Mouse (Mus musculus) urinary bladder, postnatal 25 days (tissue): Measurements from ENCODE around the gene Tanc1.

Experiments
- DNase-seq: peaks from one replicate; pipeline ENCODE4 v3.0.0; 2022; ENCODE audit warnings: low spot score

Tanc1 gene

GRCm38 (mm10) chr2:59889699-59890098 lies 277.9 kb downstream of the Tanc1 start:
- DNase-seq: no peak
